Mouse (Mus musculus) liver, postnatal 0 days (tissue): ENCODE data around the gene Bloc1s1.

ENCODE experiments used
- CTCF ChIP-seq: sonication (generic); IDR thresholded peaks from 2 replicates; pipeline ENCODE4 v1.5.1; 2016; ENCODE audit warnings: antibody characterized with exemption, low read depth
- EP300 ChIP-seq: IDR thresholded peaks from 2 replicates; pipeline ENCODE4 v1.6.1; 2016; ENCODE audit warnings: antibody characterized with exemption, low read depth, mild to moderate bottlenecking

DNA sequence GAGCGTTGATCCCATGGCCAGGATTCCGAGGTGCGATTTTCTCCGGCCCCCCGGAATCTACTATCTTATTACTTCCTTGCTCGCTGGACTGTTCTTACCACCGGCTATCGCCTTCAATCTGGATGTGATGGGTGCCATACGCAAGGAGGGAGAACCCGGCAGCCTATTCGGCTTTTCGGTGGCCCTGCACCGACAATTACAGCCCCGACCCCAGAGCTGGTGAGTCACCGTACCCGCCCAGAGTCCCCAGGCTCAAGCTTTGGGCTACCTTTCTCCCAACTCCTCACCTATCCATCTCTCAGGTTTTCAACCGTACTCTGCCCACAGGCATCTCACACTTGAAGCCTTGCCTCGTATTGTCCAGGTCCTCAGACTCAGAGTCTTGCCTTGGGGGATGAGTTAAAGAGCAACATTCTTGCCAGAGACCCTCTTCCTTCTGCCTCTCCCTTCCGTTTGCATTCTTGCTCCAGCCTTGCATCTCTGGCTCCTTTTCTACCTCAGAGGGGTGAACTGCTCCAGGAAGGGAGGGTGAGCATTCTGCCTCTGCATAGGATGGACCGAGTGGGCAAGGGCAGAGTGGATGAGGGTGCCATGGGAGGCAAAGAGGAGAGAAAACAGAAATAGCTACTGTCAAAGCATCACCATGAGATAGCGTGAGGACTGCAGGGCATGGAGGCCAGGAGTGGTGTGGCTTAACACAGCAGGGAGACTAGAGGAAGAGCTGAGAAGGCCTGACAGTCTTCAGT is 10.3 kb upstream of the Bloc1s1 start:
- no peak for TF ChIP-seq CTCF
- no peak for TF ChIP-seq EP300
